Mouse (Mus musculus) heart, adult 11 months (tissue): ENCODE measurements around the gene Asb14.
A peak's percentile ranks its signal among the peaks of the same experiment; 100 is the strongest.
"Not testable (repeated sequence)": the region's sequence is repeated elsewhere in the genome, so short reads cannot be mapped to it uniquely, and the experiment has no call there.

Experiments used
- DNase-seq: peaks from one replicate; pipeline ENCODE4 v3.0.0; 2022

The Asb14 gene

DNA sequence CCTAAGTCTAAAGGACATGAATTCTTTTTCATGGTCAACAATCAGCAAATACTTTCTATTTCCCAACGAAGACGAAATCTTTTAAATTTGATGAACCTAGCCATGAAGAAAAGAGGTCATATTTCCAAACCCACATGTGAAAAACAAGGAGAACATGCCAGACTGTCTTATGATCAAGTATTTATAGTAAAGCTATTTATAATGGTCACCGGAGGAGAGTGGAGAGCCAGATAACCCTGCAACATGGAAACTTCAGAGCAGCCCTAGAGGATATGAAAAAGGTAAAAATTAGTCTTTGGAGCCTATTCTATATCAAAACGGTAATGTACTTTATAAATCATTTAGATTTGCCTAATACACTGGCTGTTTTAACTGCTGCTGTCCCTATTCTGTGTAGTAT lies at the start of gene Asb14:
Asb14 (plus strand) TSS at position 166 of the 400 bp plus-strand sequence.
- DNase-seq = peak; percentile 81

DNA sequence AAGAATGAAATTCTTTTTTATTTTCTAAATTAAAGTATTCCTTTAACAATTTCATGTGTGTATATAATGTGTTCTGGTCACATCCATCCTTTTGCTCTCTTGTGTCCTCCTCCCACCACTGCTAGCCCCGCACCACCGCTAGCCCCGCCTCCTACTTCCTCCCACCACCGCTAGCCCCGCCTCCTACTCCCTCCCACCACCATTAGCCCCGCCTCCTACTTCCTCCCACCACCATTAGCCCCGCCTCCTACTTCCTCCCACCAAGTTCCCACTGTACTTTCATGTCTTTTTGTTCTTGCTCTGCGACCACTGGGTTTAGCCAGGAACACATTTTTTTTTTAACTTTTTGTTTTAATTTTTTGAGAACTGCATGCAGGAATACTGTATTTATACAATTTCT lies 41.3 kb upstream of the Asb14 start:
- DNase-seq = no peak

DNA sequence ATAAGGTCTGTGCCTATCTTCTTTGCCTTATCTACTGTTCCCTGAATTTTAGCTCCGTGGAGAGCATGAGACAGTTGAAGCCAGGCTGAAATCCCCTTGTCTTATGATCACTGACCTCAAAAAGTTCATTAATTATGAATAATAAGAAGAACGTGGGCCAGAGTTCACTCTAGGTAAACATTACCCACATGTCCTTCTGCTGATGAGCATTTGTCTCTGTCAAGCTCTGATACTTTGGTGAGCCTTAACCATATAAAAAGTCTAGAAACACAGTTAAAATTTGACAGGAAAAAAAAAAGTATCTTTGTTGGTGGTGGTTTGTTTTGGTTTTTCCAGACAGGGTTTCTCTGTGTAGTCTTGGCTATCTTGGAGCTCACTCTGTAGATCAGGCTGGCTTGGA lies 40.3 kb upstream of the Asb14 start:
- DNase-seq = no peak

DNA sequence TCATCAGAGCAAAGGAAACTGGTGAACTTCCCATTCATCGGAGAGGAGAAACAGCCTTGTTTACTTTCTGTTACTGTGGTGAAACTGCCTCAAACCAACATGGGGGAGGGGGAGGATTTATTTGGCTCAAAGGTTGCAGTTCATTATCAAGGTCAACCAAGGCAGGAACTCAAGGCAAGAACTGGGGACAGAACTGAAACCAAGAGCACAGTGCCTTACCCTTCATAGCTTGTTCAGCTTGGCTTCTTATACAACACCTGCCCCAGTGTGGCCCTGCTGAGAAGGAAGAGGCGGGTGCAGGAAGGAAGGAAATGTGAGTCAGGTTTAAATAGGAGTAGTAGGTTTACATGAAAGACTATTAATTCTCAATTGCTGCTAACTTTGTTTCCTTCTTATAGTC lies 36.0 kb upstream of the Asb14 start:
- DNase-seq = peak; percentile 96

DNA sequence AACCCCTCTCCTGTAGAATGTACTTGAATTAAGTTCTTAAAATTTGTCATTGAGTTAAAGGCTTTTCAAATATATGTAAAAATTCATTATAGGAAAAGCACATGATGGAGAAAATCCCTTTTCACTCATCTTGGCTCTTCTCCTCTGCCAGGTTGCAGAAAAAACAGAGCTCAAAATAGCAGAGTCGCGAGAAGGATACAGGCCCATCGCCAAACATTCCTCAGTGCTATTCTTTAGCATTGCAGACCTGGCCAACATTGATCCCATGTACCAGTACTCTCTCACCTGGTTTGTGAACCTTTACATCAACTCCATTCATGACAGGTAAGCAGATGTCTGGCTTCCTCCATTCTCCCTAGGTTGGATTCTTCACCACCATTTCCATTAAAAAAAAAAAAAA lies 35.3 kb upstream of the Asb14 start:
- DNase-seq = peak; percentile 91

DNA sequence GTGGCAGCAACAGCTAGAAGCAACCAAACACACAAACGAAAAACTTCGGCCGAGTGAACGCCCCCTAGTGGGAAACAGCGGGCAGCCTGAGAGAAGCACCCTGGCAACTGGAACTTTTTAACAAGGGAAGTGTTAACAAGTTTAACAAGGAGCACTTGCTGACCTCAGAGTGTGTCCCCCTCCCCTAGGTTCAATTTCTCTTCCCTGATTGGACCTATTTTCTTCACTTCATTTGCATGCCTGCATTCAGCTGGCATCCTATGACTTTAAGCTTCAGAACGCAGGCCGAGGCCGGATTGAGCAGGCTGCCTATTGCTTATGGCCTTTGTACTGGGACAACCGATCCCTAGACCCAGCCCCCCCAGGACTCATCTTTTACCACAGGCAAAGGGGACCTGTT lies 27.0 kb upstream of the Asb14 start:
- DNase-seq = peak; percentile 62

DNA sequence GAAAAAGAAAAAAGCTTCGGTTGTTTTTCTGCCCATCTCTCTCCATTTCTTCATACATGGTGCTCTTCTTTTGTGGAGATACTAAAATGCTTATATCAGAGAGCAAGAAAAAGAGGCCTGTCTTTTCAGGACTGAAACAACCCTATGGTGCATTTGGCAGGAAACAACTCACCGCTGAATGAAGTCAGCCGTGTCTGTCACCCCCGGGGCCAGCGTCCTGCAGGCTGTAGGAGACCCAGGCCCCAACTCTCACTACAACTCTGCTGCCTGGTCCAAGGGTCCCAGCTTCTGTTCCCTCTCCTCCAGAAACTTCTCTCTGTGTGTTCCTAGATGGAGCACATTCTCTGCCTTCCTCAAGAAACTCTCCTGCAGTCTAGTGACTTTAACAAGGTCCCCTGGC lies 26.1 kb upstream of the Asb14 start:
- DNase-seq = peak; percentile 51

DNA sequence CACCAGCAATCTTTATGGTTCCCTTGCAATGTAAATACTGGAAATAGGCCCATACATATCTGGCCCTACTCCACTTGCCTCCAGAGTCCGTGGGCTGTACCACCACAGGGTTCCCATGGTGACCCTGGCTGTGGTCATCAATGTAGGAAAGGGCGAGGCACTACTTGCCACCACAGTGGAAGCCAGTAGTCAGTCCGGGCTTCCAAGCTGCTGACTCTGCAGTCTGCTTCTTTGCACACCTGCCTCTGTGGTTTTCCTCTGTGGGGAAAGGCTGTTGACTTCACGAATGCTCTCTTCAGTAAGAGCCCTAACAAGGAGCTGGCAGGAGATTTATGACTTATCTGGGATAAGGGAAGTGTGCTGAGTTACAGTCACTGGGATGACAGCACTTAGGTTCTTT lies 15.6 kb upstream of the Asb14 start:
- peak; percentile 72 for DNase-seq

DNA sequence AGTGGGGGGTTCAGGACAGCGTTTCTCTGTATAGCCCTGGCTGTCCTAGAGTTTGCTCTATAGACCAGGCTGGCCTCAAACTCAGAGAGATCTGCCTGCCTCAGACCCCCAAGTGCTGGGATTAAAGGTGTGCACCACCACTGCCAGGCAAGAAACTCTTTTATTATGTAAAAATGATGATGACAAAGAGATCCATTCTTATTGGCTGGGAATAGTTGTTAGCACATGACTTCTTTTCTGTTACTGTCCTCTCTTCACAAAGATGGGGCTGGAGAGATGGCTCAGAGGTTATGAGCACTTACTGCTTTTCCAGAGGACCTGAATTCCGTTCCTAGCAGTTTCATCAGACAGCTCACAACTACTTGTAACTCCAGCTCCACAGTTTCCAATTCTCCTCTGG lies 14.4 kb upstream of the Asb14 start:
- peak; percentile 37 for DNase-seq

DNA sequence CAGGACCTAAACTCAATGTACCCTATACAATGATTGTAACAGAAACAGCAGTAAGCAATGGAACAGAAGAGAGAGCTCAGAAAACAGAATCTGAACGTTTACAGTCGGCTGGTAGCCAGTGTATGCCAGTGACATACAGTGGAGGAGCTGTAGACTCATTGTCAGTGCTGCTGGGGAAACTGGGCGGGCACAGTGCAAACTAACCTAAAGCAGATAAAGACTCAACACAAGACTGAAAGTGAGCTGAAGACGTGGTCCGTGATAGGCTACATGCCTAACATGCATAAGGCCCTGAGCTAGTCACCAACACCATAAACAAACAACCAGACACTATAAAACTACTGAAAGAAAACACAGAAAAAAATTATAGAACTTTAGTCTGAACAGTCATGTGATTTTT lies 12.7 kb upstream of the Asb14 start:
- peak; percentile 51 for DNase-seq

DNA sequence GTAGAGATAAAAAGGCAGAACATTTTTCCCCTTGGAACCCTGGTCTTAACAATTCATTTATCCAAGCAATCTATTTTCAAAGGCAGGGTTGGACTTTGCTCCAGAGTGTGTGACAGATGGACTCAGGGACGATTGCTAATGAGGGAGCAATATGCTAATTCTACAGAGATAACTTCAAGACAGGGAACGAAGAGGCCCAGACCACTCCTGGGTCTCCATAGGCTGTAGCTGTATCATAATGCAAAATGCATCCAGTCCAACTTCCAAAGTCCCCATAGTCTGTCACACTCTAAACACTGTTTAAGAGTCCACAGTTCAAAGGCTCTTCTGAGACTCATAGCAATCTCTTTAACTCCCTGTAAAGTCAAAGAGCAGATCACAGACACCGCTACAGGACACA lies 7.1 kb upstream of the Asb14 start:
- peak; percentile 2 for DNase-seq

DNA sequence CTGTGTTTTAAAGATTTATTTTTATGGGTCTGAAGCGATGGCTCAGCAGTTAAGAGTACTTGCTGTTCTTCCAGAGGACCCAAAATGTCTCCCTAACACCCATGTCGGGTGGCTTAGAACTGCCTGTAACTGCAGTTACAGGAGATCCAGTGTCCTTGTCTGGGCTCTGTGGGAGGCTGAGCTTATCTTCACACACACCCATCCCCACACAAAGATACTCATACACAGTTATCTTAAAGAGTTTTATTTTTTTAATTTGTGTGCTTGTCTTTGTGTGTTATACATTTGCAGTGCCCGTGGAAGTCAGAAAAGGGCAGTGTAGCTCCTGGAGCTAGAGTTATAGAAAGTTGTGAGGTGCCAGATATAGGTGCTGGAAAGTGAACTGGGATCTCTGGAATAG lies 3.6 kb upstream of the Asb14 start:
- DNase-seq = no peak

DNA sequence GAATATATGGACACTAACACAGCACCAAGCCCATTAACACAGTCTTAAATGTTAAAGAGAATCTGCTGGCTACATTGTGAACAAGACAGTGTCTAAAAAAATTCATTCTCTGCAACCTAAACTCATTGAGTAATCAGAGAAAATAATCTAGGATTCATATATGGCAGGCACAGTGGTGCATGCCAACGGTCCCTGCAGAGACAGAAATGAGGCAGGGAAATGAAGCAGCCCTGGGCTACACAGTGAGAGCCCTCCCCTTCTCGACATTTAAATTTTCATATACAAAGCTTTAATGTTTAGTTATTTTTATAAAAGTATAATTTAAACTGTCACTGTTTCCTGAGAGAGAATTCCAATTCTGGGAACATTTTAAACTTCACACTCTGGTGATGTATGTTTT lies 5.1 kb downstream of the Asb14 start:
- DNase-seq = peak; percentile 25

DNA sequence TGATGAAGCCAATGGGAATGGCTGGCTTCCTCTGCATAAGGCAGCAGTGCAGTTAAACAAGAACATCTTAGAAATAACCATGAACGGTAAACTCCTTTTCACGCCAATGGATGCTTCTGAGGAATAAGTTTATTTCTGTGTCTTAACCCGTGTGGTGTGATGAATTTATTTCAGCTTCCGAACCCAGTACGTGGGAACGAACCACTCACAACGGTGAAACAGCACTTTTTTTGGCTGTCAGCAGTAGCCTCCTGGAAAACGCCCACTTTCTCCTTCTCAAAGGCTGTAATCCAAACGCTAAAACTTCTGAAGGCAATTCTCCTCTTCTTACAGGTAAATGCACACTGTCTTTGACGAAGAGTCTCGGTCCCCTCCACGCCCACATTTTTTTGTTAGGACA lies 6.5 kb downstream of the Asb14 start:
- DNase-seq = peak; percentile 64

DNA sequence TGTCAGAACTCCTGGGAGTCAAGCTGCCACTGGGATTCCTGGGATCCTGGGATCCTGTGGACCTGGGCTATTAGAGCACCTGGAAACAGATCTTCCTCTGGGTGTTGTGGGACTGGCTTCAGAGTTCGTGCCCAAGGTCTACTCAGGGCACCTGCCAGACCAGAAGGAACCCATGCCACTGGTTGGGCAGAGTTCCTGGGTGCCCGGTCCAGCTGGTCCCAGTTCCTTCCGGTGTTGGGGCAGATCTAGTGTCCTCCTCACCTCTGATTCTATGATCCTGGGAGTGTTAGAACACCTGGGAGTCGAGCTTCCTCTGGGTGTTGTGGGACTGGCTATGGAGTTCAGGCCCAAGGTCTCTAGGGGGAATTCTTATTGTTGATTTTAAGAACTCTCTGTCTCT lies 13.0 kb downstream of the Asb14 start:
- peak; percentile 80 for DNase-seq

DNA sequence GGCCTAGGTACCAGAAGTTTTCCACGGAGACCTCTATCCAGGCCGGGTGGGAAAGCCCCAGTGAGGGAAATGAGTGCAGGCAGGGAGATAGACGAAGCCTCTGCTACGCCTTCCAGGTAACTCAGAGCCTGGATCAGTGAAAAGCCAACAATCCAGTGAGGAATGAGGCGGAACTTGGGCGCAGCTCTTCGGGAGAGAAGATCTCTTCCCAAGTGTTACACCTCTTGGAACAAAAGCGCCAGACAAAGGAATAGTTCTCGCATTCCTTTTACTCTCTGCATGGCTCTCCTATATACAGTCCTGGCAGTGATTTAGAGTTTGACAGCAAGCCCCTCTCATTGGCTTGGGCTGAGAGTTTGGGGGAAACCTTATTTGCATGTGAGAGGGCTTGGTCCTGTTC lies 16.1 kb downstream of the Asb14 start:
- peak; percentile 41 for DNase-seq

DNA sequence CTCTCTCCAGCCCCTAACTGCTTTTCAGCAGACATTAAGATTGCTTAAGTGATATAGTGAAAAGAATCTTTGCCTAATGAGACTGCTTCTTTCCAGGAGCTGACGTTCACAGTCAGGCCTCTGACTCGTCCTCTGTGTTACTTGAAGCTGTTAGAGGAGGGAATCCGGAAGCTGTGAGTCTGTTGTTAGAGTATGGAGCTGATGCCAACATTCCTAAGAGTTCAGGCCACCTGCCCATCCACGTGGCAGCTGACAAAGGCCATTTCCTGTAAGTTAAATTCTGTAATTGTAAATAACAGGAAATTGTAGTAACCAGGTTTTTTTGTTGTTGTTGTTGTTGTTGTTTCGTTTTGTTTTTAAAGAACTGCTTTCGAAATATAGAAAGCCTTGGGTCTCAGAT lies 16.8 kb downstream of the Asb14 start:
- peak; percentile 93 for DNase-seq

DNA sequence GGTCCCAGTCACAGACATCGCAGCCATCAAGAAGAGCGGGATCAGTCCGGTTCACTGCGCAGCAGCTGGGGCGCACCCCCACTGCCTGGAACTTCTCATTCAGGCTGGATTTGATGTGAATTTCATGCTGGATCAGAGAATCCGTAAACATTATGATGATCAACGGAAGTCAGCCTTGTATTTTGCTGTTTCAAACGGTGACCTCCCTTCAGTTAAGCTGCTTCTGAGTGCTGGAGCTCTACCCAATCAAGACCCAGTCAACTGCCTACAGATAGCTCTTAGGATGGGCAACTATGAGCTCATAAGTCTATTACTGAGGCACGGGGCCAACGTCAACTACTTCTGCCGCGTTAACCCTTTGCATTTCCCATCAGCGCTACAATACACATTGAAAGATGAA lies 17.5 kb downstream of the Asb14 start:
- peak; percentile 65 for DNase-seq

DNA sequence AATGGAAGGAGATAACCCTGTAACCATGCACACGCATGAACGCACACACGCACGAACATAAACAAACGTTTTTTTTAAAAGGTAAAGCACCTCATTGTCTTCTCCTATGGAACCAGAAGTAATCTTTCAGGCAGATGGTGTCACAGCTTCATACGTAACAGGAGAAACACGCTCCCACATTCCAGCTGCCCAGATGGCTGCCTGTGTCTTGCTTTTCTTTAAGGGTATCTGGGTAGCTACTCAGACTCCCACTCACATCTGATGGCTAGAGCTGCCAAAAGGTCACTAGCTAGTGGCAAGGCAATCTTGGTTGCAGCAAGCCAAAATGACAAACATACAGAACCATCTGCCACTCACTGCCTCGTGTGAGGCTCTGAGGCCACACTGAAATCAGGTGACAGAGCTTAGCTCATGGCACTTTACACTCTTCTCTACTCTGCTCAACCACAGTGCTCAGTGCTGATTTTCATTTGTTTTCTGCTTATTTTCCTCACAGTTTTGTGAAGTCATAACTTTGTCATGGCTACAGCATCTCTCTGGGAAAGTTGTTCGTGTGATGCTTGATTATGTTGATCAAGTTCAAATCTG lies 19.4 kb downstream of the Asb14 start:
- DNase-seq = no peak

DNA sequence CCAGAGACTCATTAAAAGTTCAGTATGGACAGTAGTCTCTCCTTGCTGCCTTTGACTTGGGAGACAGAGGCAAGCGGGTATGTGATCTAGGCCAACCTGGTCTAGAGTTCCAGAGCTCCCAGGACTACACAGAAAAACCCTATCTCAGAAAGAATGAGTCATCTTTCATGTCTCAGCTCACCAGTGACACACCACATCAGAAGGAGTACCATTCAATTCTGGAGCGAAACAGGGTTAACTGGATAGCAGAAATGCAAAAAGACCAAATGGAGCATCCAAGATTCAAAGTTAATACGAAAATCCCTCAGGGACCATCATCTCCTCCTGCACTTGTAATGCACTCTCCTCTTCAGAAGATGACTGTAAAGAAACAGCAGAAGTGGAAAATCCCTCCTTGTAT lies 25.0 kb downstream of the Asb14 start:
- no peak for DNase-seq

DNA sequence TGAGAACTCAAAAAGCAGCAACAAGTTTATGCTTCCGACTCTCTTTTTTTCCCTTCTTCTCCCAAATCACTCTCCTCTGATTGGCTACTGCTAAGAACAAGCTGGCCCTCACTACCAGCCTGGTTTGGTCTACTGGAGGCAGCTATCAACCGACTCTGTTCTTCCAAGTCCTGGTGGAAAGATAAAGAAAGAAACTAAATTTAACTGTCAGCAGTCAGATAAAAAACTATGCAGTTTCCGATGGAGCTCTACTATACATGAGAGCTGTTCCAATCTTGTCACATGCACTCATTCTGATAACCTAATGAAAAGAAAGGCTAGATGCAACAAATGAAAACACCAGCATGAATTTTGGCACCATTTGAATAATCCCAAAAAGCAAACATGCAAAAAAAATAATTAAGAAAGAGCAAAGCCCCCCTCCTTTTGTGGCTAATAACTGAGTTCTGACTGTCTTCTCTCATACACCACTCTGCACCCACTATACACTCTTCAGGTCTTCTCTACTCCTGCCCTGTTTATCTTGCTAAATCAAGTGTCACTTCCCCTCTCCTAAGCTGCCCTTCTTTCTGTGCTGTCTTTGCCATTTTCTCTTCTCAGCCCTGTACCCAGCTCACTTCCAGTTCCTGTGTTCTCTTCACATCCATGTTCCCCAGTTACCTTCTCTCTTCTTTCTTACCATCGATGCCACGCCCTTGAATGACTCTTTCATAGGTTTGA lies 29.5 kb downstream of the Asb14 start:
- DNase-seq = no peak

DNA sequence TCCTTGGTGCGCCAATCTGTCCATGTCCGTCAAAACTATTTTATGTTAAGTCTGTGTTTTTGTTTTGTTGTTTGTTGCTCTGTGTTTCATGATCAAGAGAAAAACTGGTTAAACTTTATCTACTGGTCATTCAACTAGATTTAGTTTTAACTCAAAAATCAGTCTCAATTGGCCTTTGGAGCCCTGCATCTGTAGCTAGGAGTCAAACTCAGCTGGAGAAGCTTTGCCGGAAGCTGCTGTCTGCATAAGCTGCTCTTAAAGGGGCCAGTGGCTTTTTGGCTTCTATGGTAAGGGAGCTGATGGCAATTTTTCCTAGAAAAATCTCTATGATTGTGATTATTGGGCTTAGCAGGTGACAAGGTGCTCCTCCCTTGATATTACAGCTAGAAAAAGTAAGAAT lies 40.5 kb downstream of the Asb14 start:
- DNase-seq = no peak

DNA sequence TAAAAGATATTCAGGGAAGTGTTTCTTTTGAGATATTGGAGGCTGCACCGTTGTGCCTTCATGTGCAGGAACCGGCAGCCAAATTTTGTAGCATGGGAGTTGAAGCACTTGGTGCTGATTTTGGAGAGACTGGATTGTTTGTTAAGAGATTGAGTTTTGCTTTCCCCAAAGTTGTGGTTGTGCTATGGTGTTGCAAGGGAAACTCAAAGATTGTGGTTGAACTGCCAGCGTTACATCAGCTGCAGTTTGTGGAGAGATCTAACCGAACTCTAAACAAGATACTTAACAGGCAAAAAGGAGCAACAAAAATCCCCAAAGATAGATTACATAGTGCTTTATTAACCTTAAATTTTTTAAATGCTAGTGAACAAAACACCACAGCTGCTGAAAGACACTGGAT lies 41.2 kb downstream of the Asb14 start:
- DNase-seq = no peak

DNA sequence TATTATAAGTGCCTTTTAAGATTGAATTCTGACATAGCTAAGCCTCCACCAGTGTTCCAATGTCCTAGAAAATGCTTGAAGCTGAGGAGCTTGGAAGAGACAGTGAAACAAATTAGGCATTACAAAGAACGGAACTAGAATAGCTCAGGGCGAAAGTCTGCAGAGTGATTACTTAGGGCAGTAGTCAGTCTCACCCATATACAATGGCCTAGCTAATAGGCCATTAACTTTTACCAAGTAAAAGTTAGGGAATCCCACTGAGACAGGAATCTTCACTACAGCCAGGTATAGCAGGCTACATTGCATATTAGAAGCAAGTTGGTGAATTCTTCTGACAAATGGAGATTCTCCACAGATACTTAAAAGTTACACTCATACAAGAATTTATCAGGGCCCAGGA lies 61.8 kb downstream of the Asb14 start:
- not testable (repeated sequence) for DNase-seq

DNA sequence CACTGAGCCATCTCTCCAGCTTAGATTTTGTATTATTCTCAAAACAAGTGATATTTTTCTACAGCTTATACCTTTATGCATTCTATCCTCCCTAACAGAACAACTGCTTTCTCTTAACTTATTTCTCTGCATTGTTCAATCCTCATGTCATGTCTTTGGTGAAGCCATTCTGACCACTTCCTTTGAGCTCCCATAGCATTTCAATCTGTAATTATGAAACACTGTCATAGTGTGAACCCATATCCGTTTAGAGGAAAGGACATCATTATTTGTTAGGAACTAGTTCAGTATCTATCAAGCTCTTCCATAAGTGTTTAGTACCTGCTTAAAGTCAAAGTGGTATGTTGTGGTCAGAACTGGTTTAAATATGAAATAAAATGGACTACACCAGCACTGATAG lies 66.2 kb downstream of the Asb14 start:
- no peak for DNase-seq
